Mouse (Mus musculus) left cerebral cortex, adult 2 months (tissue): ENCODE measurements around the gene Evc2. TPM values are rescaled to one million over a fixed set of nuclear protein-coding genes. Genes with fewer than 3 reads are reported as not detected.
A peak's percentile ranks its signal among the peaks of the same experiment; 100 is the strongest.

Experiments used
- DNase-seq, 2 experiments: peaks; one replicate each; pipeline ENCODE4 v3.0.0; 2021 to 2022; ENCODE audit warnings: low spot score in 2 of 2, mixed read lengths in 1 of 2; ENCODE audit errors: extremely low spot score in 1 of 2
- H3K27ac ChIP-seq: fragments of 200-600 bp; 2 replicates; pipeline ENCODE4 v1.8.1; 2022
- H3K4me3 ChIP-seq: fragments of 200-600 bp; 2 replicates; pipeline ENCODE4 v1.8.1; 2022
- CTCF ChIP-seq: fragments of 200-600 bp; IDR thresholded peaks from 2 replicates; pipeline ENCODE4 v1.8.1; 2022; ENCODE audit warnings: antibody characterized with exemption, mild to moderate bottlenecking, moderate library complexity
- intact Hi-C: fragments of 180-260 bp; cut with DNase I; formaldehyde crosslinking; loops from one replicate; pipeline ENCODE4 v1.15.1; 2025
- total RNA-seq, 2 experiments: library from RNA; stranded (reverse); gene quantifications; 2 replicates each; pipeline ENCODE4 v1.2.3; 2021

Evc2 gene
- total RNA-seq, 2 experiments from 2014 or later = 15.3 to 17.0 TPM

- no peak overlapping the region for H3K27ac ChIP-seq
- no peak overlapping the region for H3K4me3 ChIP-seq
- intact Hi-C loops = no loop called here
- no peak for TF ChIP-seq CTCF
- DNase-seq = no peak
These were observed 104.5 kb downstream of the Evc2 start for GRCm38 (mm10) chr5:37442767-37443166.

GRCm38 (mm10) chr5:37447546-37447945 lies 109.2 kb downstream of the Evc2 start:
- intact Hi-C loops = no loop called here
- DNase-seq = no peak
- Histone ChIP-seq H3K27ac (no peak overlapping the region), H3K4me3 (no peak overlapping the region)
- TF ChIP-seq CTCF = no peak

GRCm38 (mm10) chr5:37456590-37456989 lies 118.3 kb downstream of the Evc2 start:
- TF ChIP-seq CTCF = no peak
- Histone ChIP-seq H3K27ac (no peak overlapping the region), H3K4me3 (no peak overlapping the region)
- DNase-seq = no peak
- intact Hi-C loops = no loop called here

- intact Hi-C loops = no loop called here
- H3K4me3 ChIP-seq = no peak overlapping the region
- TF ChIP-seq CTCF = no peak
- H3K27ac ChIP-seq = no peak overlapping the region
- no peak for DNase-seq
These were observed 118.9 kb downstream of the Evc2 start for GRCm38 (mm10) chr5:37457191-37457590.

- intact Hi-C loops = no loop called here
- Histone ChIP-seq H3K4me3 (no peak overlapping the region), H3K27ac (no peak overlapping the region)
- no peak for TF ChIP-seq CTCF
- no peak for DNase-seq
These were observed 119.5 kb downstream of the Evc2 start for GRCm38 (mm10) chr5:37457831-37458230.

- TF ChIP-seq CTCF = no peak
These were observed 119.9 kb downstream of the Evc2 start for GRCm38 (mm10) chr5:37458236-37458635.

GRCm38 (mm10) chr5:37465461-37465860 lies 127.2 kb downstream of the Evc2 start:
- peak; percentile 13 to 15 for DNase-seq
- no peak overlapping the region for H3K4me3 ChIP-seq
- TF ChIP-seq CTCF = no peak
- intact Hi-C loops = no loop called here
- no peak overlapping the region for H3K27ac ChIP-seq

More at GRCm38 (mm10) chr5:37458236-37458635, 119.9 kb downstream of the Evc2 start:
- no peak for DNase-seq
- Histone ChIP-seq H3K4me3 (no peak overlapping the region), H3K27ac (no peak overlapping the region)
- intact Hi-C loops = no loop called here

GRCm38 (mm10) chr5:37467646-37468045 lies 129.3 kb downstream of the Evc2 start:
- Histone ChIP-seq H3K4me3 (no peak overlapping the region), H3K27ac (no peak overlapping the region)
- TF ChIP-seq CTCF = no peak
- DNase-seq = no peak
- intact Hi-C loops = no loop called here

- intact Hi-C loops = no loop called here
- Histone ChIP-seq H3K4me3 (no peak overlapping the region), H3K27ac (no peak overlapping the region)
- TF ChIP-seq CTCF = no peak
- DNase-seq = no peak
These were observed 130.7 kb downstream of the Evc2 start for GRCm38 (mm10) chr5:37469031-37469430.

GRCm38 (mm10) chr5:37471584-37471983 lies 133.3 kb downstream of the Evc2 start:
- intact Hi-C loops = no loop called here
- Histone ChIP-seq H3K4me3 (no peak overlapping the region), H3K27ac (no peak overlapping the region)
- no peak for TF ChIP-seq CTCF
- no peak for DNase-seq

GRCm38 (mm10) chr5:37472025-37472608 lies 133.8 kb downstream of the Evc2 start:
- DNase-seq = no peak
- intact Hi-C loops = no loop called here

More at GRCm38 (mm10) chr5:37472025-37472608, 133.8 kb downstream of the Evc2 start:
- no peak overlapping the region for H3K27ac ChIP-seq
- no peak for TF ChIP-seq CTCF
- H3K4me3 ChIP-seq = no peak overlapping the region

Other genes starting within 250 kb of the Evc2 start
- gene Crmp1, start 96.6 kb upstream of the Evc2 start, total RNA-seq = 100 to 1,000 TPM; 186 to 190 TPM
- 10 to 100 TPM in 1 of 2 experiments, 1 to 10 TPM in 1; 8.2 to 11.1 TPM for gene Evc, start 1.6 kb upstream of the Evc2 start, total RNA-seq